Mouse (Mus musculus): ENCODE measurements around the gene Homer2. TPM values are rescaled to one million over a fixed set of nuclear protein-coding genes. Genes with fewer than 3 reads are reported as not detected.

Homer2 gene
- polyA plus RNA-seq, 1 experiment: 4.4 TPM

DNA sequence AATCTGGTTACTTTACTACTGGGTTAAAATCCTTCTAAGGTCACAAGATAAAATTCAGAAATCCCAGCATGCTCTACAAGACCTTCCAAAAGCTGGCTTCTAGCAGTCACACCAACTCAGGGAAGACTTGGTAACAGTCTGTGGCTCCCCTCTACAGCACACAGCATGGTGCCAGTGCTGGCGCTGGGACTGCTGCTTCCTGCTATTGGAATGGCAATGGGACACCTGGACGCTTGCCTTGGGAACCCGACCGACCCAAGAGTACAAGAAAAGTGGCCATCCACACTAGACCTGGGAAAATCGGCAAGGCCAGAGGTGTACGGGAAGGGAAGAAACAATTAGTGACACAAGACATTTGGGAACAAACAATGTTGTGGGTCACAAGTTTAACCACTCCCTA lies 74.7 kb downstream of the Homer2 start:
- Histone ChIP-seq H3K9me3 (peaks cover 35% of the 10 kb centered on the region), H3K4me1 (peaks cover 6% of the 10 kb centered on the region; the same call in 1 of the 2 replicates), H3K4me3 (replicated peaks) (no peak overlapping the region), H3K36me3 (replicated peaks; ENCODE audit: low read length) (peaks cover 28% of the 10 kb centered on the region), H3K27me3 (replicated peaks) (no peaks in the 10 kb centered on the region)
- TF ChIP-seq GATA1 (IDR thresholded peaks at IDR 0.05; ENCODE audit: borderline replicate concordance, low read length): no peak
- no peak for TF ChIP-seq FLI1 (IDR thresholded peaks at IDR 0.05; ENCODE audit: low read length)

DNA sequence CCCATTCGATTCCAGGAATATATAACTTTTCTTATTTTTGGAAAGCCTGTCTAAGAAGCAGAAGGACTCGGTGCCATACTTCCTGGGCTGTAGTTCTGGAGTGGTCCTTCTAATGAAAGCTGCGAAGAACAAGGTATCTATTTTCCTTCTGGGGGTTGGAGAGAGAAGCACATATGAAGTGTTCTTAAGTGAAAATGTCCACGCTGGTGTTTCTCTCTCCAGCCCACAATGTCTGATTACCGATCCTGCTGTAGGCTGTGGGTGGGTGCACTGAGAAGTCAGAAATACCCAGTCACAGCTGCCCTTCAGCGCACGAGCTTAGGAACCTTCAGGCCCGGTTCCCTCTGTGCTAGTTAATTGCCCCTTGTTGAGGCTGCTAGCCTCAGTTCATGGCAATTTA lies 76.1 kb downstream of the Homer2 start:
- H3K9me3 ChIP-seq: peaks cover 38% of the 10 kb centered on the region
- H3K27me3 ChIP-seq (replicated peaks): no peaks in the 10 kb centered on the region
- no peak overlapping the region for H3K4me3 ChIP-seq (replicated peaks)
- TF ChIP-seq GATA1 (IDR thresholded peaks at IDR 0.05; ENCODE audit: borderline replicate concordance, low read length) (no peak), FLI1 (IDR thresholded peaks at IDR 0.05; ENCODE audit: low read length) (no peak)
- peaks cover 28% of the 10 kb centered on the region for H3K36me3 ChIP-seq (replicated peaks; ENCODE audit: low read length)
- H3K4me1 ChIP-seq: peaks cover 6% of the 10 kb centered on the region; the same call in 1 of the 2 replicates

DNA sequence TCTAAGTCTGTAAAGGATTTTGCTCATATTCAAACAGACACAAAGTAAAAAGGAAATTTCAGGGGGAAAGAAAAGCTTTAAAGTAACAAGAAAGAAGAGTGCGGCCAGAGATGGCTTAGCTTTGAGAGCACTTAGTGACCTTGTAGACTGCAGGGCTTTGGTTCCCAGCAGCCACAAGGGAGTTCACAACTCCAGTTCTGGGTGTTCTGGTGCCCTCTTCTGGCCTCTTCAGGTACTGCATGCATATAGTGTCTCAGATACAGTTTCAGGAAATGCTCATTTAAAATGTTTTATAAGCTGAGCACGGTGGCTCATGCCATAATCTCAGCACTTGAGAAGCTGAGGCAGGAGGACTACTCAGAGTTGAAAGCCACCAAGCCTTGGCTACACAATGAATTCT lies 80.9 kb downstream of the Homer2 start:
- Histone ChIP-seq H3K4me3 (replicated peaks) (no peak overlapping the region), H3K27me3 (replicated peaks) (no peaks in the 10 kb centered on the region), H3K36me3 (replicated peaks; ENCODE audit: low read length) (peaks cover 14% of the 10 kb centered on the region), H3K9me3 (peaks cover 29% of the 10 kb centered on the region), H3K4me1 (peaks cover 5% of the 10 kb centered on the region; the same call in 1 of the 2 replicates)
- no peak for TF ChIP-seq GATA1 (IDR thresholded peaks at IDR 0.05; ENCODE audit: borderline replicate concordance, low read length)
- no peak for TF ChIP-seq FLI1 (IDR thresholded peaks at IDR 0.05; ENCODE audit: low read length)

DNA sequence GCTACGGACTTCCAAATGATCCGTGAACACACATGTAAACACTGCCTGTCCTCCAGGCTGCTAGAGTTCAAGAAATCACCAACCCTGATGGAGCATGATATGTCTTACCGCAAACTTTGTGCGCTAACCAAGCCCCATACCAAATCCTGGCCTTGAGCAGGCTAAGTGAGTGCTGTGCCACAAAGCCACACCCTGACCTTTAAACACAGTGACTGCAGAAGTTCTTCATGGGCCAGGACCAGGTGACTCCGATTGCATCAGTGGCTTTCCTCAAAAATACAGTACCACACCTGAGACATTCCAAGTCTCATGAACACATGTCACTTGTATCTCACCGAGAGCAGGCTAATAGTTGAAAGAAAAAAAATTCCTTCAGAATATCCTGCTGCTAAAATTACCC lies 83.6 kb downstream of the Homer2 start:
- peaks cover 10% of the 10 kb centered on the region for H3K9me3 ChIP-seq
- 0 out of 2 replicates have a peak, but pooled peaks cover 3% of the 10 kb centered on the region for H3K4me1 ChIP-seq
- no peak overlapping the region for H3K4me3 ChIP-seq (replicated peaks)
- TF ChIP-seq FLI1 (IDR thresholded peaks at IDR 0.05; ENCODE audit: low read length) (no peak), GATA1 (IDR thresholded peaks at IDR 0.05; ENCODE audit: borderline replicate concordance, low read length) (no peak)
- H3K36me3 ChIP-seq (replicated peaks; ENCODE audit: low read length): peaks cover 3% of the 10 kb centered on the region
- no peaks in the 10 kb centered on the region for H3K27me3 ChIP-seq (replicated peaks)

DNA sequence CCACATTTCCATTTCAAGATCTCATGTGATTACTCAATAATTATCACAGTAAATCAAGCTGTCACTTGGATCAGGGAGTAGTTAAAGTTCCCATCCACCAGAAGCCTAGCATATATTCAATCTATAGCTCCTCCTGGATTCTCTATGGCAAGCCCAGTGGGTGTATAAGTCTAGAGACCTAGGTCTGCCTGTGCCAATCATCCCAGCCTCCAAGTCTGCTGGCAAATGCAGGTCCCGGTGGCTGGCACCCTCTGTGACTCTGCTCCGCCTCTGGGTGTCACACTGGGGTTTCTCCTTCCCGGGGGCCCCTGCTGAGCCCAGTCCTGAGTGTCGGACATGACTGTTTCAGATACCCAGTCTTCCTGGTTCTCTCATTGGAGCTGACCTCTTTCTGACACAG lies 84.5 kb downstream of the Homer2 start:
- TF ChIP-seq GATA1 (IDR thresholded peaks at IDR 0.05; ENCODE audit: borderline replicate concordance, low read length): no peak
- TF ChIP-seq FLI1 (IDR thresholded peaks at IDR 0.05; ENCODE audit: low read length): no peak

DNA sequence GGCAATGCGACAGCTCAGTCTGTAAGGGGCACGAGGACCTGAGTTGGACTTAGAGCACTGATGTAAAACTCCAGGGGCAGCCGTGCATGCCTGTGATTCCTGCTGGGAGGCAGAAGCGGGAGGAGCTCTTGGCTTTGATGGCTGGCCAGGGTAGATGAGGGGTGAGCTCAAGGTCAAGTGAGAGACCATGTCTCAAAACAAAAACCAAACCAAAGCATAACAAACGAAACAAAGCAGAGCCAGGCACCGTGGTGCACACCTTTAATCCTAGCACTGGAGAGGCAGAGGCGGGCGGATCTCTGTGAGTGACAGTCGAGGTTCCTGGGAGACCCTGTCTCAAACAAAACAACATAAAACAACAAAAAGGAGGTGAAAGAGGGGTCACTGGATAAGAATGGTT lies 92.3 kb downstream of the Homer2 start:
- peaks cover 13% of the 10 kb centered on the region for H3K36me3 ChIP-seq (replicated peaks; ENCODE audit: low read length)
- peaks cover 7% of the 10 kb centered on the region for H3K27me3 ChIP-seq (replicated peaks)
- TF ChIP-seq FLI1 (IDR thresholded peaks at IDR 0.05; ENCODE audit: low read length) (no peak), GATA1 (IDR thresholded peaks at IDR 0.05; ENCODE audit: borderline replicate concordance, low read length) (no peak)
- no peak overlapping the region for H3K4me3 ChIP-seq (replicated peaks)
- H3K4me1 ChIP-seq: peaks cover 26% of the 10 kb centered on the region
- no peaks in the 10 kb centered on the region for H3K9me3 ChIP-seq

More for the DNA sequence above, 84.5 kb downstream of the Homer2 start:
- 0 out of 2 replicates have a peak, but pooled peaks cover 3% of the 10 kb centered on the region for H3K4me1 ChIP-seq
- peaks cover 3% of the 10 kb centered on the region for H3K36me3 ChIP-seq (replicated peaks; ENCODE audit: low read length)
- H3K27me3 ChIP-seq (replicated peaks): no peaks in the 10 kb centered on the region
- H3K9me3 ChIP-seq: peaks cover 10% of the 10 kb centered on the region
- H3K4me3 ChIP-seq (replicated peaks): no peak overlapping the region

DNA sequence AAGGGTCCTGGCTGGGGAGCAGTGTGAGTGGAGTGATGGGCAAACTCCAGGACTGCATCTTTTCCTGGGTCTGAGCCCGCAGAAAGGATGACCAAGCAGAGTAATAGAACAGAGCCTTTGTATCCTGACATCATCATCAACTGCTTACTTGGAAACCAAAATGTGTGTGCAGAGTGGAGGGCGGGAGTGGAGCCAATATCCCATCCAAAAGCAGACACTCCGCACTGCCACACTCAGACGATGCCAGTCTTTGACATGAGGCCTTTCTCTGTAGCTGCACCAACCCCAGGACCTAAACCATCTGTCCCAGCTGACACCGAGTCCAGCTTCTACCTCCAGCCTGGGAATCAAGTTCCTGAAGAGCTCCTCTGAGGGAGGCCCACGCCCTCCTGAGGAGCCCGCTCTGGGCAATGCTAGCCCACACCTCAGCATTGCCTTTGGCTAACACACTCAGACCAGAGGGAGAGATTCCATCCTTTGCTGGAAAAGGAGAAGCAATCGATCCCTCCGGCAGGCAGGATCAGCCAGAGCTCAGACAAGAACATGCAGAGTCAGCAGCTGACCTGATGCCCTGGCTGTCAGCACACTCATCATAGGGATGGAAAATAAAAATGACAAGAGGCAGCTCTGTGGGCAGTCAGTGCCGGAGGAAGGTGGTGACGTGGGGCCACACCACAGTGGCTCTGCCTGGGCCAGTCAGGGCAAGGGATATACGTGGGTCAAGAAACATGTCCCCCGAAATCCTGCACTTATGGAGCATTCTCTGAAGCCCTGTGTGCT lies 94.3 kb downstream of the Homer2 start:
- no peak for TF ChIP-seq FLI1 (IDR thresholded peaks at IDR 0.05; ENCODE audit: low read length)
- TF ChIP-seq GATA1 (IDR thresholded peaks at IDR 0.05; ENCODE audit: borderline replicate concordance, low read length): no peak
- H3K4me3 ChIP-seq (replicated peaks): no peak overlapping the region
- H3K36me3 ChIP-seq (replicated peaks; ENCODE audit: low read length): peaks cover 16% of the 10 kb centered on the region
- peaks cover 35% of the 10 kb centered on the region for H3K4me1 ChIP-seq
- peaks cover 9% of the 10 kb centered on the region for H3K27me3 ChIP-seq (replicated peaks)
- H3K9me3 ChIP-seq: no peaks in the 10 kb centered on the region

DNA sequence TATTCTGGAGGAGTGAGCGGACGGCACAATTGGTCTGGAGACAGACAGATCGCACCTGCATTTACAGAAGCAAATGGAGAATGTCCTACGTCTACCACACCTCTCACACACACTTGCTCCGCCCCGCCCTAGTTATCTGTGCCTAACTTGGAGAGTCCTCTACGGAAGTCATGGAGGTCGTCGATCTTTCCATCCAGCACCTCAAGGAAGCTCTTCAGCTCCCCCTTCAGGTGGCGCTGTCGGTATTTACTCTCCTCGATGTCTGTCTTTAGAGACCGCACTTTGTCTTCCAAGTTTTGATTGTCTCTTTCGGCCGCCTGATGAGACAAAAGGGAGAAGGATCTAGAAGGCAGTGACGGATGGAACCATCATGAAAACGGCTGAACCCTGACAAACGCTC lies 97.2 kb downstream of the Homer2 start:
- peaks cover 61% of the 10 kb centered on the region for H3K4me1 ChIP-seq
- peaks cover 10% of the 10 kb centered on the region for H3K27me3 ChIP-seq (replicated peaks)
- H3K36me3 ChIP-seq (replicated peaks; ENCODE audit: low read length): peaks cover 16% of the 10 kb centered on the region
- H3K4me3 ChIP-seq (replicated peaks): no peak overlapping the region
- TF ChIP-seq GATA1 (IDR thresholded peaks at IDR 0.05; ENCODE audit: borderline replicate concordance, low read length) (no peak), FLI1 (IDR thresholded peaks at IDR 0.05; ENCODE audit: low read length) (no peak)
- no peaks in the 10 kb centered on the region for H3K9me3 ChIP-seq

DNA sequence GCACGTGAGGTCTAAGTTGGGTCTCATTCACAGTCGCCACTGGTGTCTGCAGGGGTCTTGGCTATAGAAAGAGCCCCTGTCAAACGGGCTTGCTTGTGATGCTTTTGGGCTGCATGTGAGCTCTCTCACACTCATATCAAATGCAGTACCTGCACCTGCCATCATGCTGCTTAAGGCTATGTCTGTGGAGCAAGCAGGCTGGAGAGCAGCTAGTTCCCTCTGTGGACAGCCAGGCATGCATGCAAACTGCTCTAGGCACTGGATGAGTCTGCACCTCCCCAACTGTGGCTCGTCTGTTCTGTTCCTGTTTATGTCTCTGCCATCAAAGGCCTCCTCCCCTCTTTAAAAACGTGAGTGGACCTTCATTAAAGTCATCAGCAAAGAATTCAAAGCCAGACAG lies 100.9 kb downstream of the Homer2 start:
- H3K9me3 ChIP-seq: no peaks in the 10 kb centered on the region
- peaks cover 58% of the 10 kb centered on the region for H3K4me1 ChIP-seq
- no peak for TF ChIP-seq GATA1 (IDR thresholded peaks at IDR 0.05; ENCODE audit: borderline replicate concordance, low read length)
- TF ChIP-seq FLI1 (IDR thresholded peaks at IDR 0.05; ENCODE audit: low read length): no peak
- H3K4me3 ChIP-seq (replicated peaks): peak overlapping the region; percentile 79
- H3K27me3 ChIP-seq (replicated peaks): peaks cover 2% of the 10 kb centered on the region
- peaks cover 12% of the 10 kb centered on the region for H3K36me3 ChIP-seq (replicated peaks; ENCODE audit: low read length)

DNA sequence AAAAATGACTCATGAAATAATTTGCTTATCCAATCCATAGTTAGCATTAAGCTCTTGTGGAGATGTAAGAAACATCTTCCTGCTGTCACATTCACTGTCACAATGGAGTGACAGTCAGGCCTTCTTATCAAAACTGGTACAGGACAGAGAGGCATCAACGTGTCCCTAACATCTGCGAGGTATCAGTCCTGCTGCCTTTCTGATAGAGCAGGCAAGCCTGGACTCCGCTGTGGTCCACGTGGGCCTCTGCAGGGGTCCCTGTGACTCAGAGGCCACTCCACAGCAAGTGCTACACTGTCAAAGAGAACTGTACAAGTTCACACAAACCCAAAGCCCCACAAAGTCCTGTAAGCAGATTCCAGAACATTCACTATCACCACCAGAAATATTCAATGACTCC lies 101.8 kb downstream of the Homer2 start:
- peaks cover 51% of the 10 kb centered on the region for H3K4me1 ChIP-seq
- TF ChIP-seq GATA1 (IDR thresholded peaks at IDR 0.05; ENCODE audit: borderline replicate concordance, low read length) (no peak), FLI1 (IDR thresholded peaks at IDR 0.05; ENCODE audit: low read length) (no peak)

More for the DNA sequence above, 101.8 kb downstream of the Homer2 start:
- Histone ChIP-seq H3K4me3 (replicated peaks) (no peak overlapping the region), H3K9me3 (no peaks in the 10 kb centered on the region), H3K36me3 (replicated peaks; ENCODE audit: low read length) (peaks cover 7% of the 10 kb centered on the region), H3K27me3 (replicated peaks) (peaks cover 2% of the 10 kb centered on the region)

Measured in megakaryocyte, embryonic 14.5 days (primary cell).